11 mouse cellular contexts compared by ENCODE assay signal in genomic region chr5:103579680-103580420, GRCm38 (mm10). TPM values are rescaled to one million over a fixed set of nuclear protein-coding genes. Genes with fewer than 3 reads are reported as not detected.
DNase-seq lines count a peak whose midpoint lies in the region; ATAC-seq and TF ChIP-seq lines count a peak whose summit lies in the region.
"Had no signal": no experiment of that assay in that cellular context is flagged by ENCODE, and none has a peak within 500 bp of the region (broad histone marks: within the 10 kb centered on the region; RNA-seq: fewer than 3 reads in every experiment).

No protein-coding gene starts in this region.

- no peak overlapping the region for H3K4me2 ChIP-seq in lung, embryonic 14.5 days
- no peak overlapping the region for H3K4me2 ChIP-seq in forebrain, postnatal 0 days (ENCODE audit: low read depth)
- no peak overlapping the region for H3K4me2 ChIP-seq in stomach, embryonic 15.5 days

- H3K4me1 ChIP-seq in lung, embryonic 14.5 days (ENCODE audit: insufficient read depth) = no peaks in the 10 kb centered on the region
- H3K4me1 ChIP-seq in forebrain, postnatal 0 days (ENCODE audit: insufficient read depth) = no peaks in the 10 kb centered on the region
- no peaks in the 10 kb centered on the region for H3K4me1 ChIP-seq in stomach, embryonic 15.5 days

- no peak overlapping the region for H3K4me3 ChIP-seq in lung, embryonic 14.5 days (ENCODE audit: low read depth, low read length)
- H3K4me3 ChIP-seq in forebrain, postnatal 0 days (ENCODE audit: low read depth, low read length) = no peak overlapping the region
- no peak overlapping the region for H3K4me3 ChIP-seq in stomach, embryonic 15.5 days (replicated peaks)

- H3K9me3 ChIP-seq in lung, embryonic 14.5 days (ENCODE audit: low read depth, low read length) = no peaks in the 10 kb centered on the region
- no peaks in the 10 kb centered on the region for H3K9me3 ChIP-seq in forebrain, postnatal 0 days (ENCODE audit: low read length)
- no peaks in the 10 kb centered on the region for H3K9me3 ChIP-seq in stomach, embryonic 15.5 days

- no peaks in the 10 kb centered on the region for H3K27me3 ChIP-seq in lung, embryonic 14.5 days (ENCODE audit: insufficient read depth, low read length)
- no peaks in the 10 kb centered on the region for H3K27me3 ChIP-seq in forebrain, postnatal 0 days (ENCODE audit: insufficient read depth, low read length)
- no peaks in the 10 kb centered on the region for H3K27me3 ChIP-seq in stomach, embryonic 15.5 days (replicated peaks)

- H3K36me3 ChIP-seq in lung, embryonic 14.5 days (ENCODE audit: insufficient read depth) = peaks cover 14% of the 10 kb centered on the region; the same call in 1 of the 2 replicates
- no peaks in the 10 kb centered on the region for H3K36me3 ChIP-seq in forebrain, postnatal 0 days (ENCODE audit: insufficient read depth)
- H3K36me3 ChIP-seq in stomach, embryonic 15.5 days = peaks cover 4% of the 10 kb centered on the region; the same call in 1 of the 2 replicates

- no peak overlapping the region for H3K27ac ChIP-seq in lung, embryonic 14.5 days (ENCODE audit: low read depth)
- H3K27ac ChIP-seq in forebrain, postnatal 0 days (ENCODE audit: low read depth, low read length) = no peak overlapping the region
- H3K27ac ChIP-seq in stomach, embryonic 15.5 days = no peak overlapping the region

- intact Hi-C loops in heart, postnatal 36 days (cut with DNase I) = no loop called here

- DNase-seq in CD4-positive, CD25-positive, alpha-beta regulatory T cell, adult 2 months (ENCODE audit: low read depth, low spot score) = peak; percentile 11
- DNase-seq in lung, embryonic 14.5 days = no peak
- DNase-seq in lung, postnatal 14 days = no peak
- DNase-seq in forebrain, postnatal 0 days = peak; percentile 47
- DNase-seq in heart, postnatal 36 days = no peak
- no peak for DNase-seq in spleen, postnatal 36 days (ENCODE audit: low spot score in 2 of 2)
- DNase-seq: B cell, adult 2 months; embryo, embryonic 11 days; gastrocnemius, postnatal 25 days had no signal

- ATAC-seq in CD4-positive, CD25-positive, alpha-beta regulatory T cell, adult 4 months = no peak
- peak; percentile 47; the same call in 1 of the 2 replicates for ATAC-seq in lung, embryonic 14.5 days (ENCODE audit: insufficient read depth)
- ATAC-seq in forebrain, postnatal 0 days = peak; percentile 82
- peak; percentile 50; the same call in 1 of the 2 replicates for ATAC-seq in stomach, embryonic 15.5 days (ENCODE audit: insufficient read depth, low FRiP score, low read depth)

- no peak overlapping the region for H3K9ac ChIP-seq in lung, embryonic 14.5 days
- H3K9ac ChIP-seq in forebrain, postnatal 0 days = no peak overlapping the region
- no peak overlapping the region for H3K9ac ChIP-seq in stomach, embryonic 15.5 days

- no peak for TF ChIP-seq CTCF in lung, embryonic 14.5 days (IDR thresholded peaks at IDR 0.05; ENCODE audit: low read depth)
- no peak for TF ChIP-seq CTCF in forebrain, postnatal 0 days (IDR thresholded peaks at IDR 0.05; ENCODE audit: low read depth)

- WGBS in lung, embryonic 14.5 days = 55% methylated on average over 11 of the region's 11 CpGs
- WGBS in forebrain, postnatal 0 days = 65% methylated on average over 11 of the region's 11 CpGs
- 66% methylated on average over 11 of the region's 11 CpGs for WGBS in stomach, embryonic 15.5 days

RNA-seq across cellular contexts. Expression of gene Slc10a6, which starts 49.4 kb away (rescaled TPM):
- polyA plus RNA-seq in CD4-positive, CD25-positive, alpha-beta regulatory T cell, adult 4 months (2017; shearing (Covaris generic)) = not detected
- 0.71 and 1.2 TPM in 2 replicates for polyA plus RNA-seq in lung, embryonic 14.5 days (2014; fragmentation: Nextera tagmentation; extraction: Ambion mirVana)
- total RNA-seq in forebrain, postnatal 0 days (2014; rRNA removed) = 0.08 and 0.76 TPM in 2 replicates
- 0.07 and 0.09 TPM in 2 replicates for polyA plus RNA-seq in forebrain, postnatal 0 days (2015; fragmentation: Nextera tagmentation; extraction: Ambion mirVana)
- polyA plus RNA-seq in stomach, embryonic 15.5 days (2015; fragmentation: Nextera tagmentation; extraction: Ambion mirVana) = 0.84 and 1.1 TPM in 2 replicates
- total RNA-seq in heart, postnatal 36 days (2021) = 1 to 10 TPM; 5.2 to 8.0 TPM

Comparison
In these comparisons a context has a peak if more than half of its experiments do, and no peak if none do; other contexts are left out.
1. DNase-seq: peak in CD4-positive, CD25-positive, alpha-beta regulatory T cell, adult 2 months (single experiment) and forebrain, postnatal 0 days (single experiment); none in lung, embryonic 14.5 days (single experiment), lung, postnatal 14 days (single experiment), heart, postnatal 36 days (0 of 2) and spleen, postnatal 36 days (0 of 2).